Mouse (Mus musculus) midbrain, postnatal 0 days (tissue): ENCODE measurements around the gene Gpi1. TPM values are rescaled to one million over a fixed set of nuclear protein-coding genes. Genes with fewer than 3 reads are reported as not detected.

ENCODE experiments used
- ATAC-seq: fragments of 200-750 bp; cut with Nextera tagmentation; 2 replicates; pipeline ENCODE4 v1.8.0; 2017; ENCODE audit warnings: moderate number of reproducible peaks, mild to moderate bottlenecking, moderate TSS enrichment, moderate library complexity; ENCODE audit not compliant: low FRiP score
- DNase-seq: peaks from one replicate; pipeline ENCODE4 v3.0.0-alpha.2; 2015; ENCODE audit warnings: low spot score
- H3K27ac ChIP-seq: fragments of 300-500 bp; sonication (generic); 2 replicates; pipeline ENCODE4 v1.5.1; 2014; ENCODE audit warnings: low read depth, mild to moderate bottlenecking, low read length, mixed read lengths
- H3K27me3 ChIP-seq: fragments of 300-500 bp; sonication (generic); 2 replicates; pipeline ENCODE4 v1.6.1; 2014; ENCODE audit warnings: low read length, control low read depth, mixed read lengths; ENCODE audit not compliant: insufficient read depth
- H3K36me3 ChIP-seq: fragments of 300-500 bp; sonication (generic); 2 replicates; pipeline ENCODE4 v1.6.1; 2014; ENCODE audit warnings: low read length, control low read depth, mixed read lengths; ENCODE audit not compliant: insufficient read depth
- H3K4me1 ChIP-seq: fragments of 300-500 bp; sonication (generic); 2 replicates; pipeline ENCODE4 v1.6.1; 2014; ENCODE audit warnings: mild to moderate bottlenecking, control low read depth, antibody characterized with exemption, low read length, mixed read lengths; ENCODE audit not compliant: insufficient read depth
- H3K4me2 ChIP-seq: fragments of 300-500 bp; sonication (generic); 2 replicates; pipeline ENCODE4 v1.6.1; 2014; ENCODE audit warnings: low read depth, mild to moderate bottlenecking, low read length, mixed read lengths; ENCODE audit not compliant: poor library complexity, severe bottlenecking
- H3K4me3 ChIP-seq: fragments of 300-500 bp; sonication (generic); 2 replicates; pipeline ENCODE4 v1.5.1; 2014; ENCODE audit warnings: low read depth, mild to moderate bottlenecking, low read length, moderate library complexity
- H3K9ac ChIP-seq: fragments of 300-500 bp; sonication (generic); replicated peaks from 2 replicates; pipeline ENCODE4 v1.6.1; 2014; ENCODE audit warnings: mild to moderate bottlenecking, low read length, moderate library complexity, mixed read lengths; ENCODE audit not compliant: poor library complexity, severe bottlenecking
- H3K9me3 ChIP-seq: fragments of 300-500 bp; sonication (generic); 2 replicates; pipeline ENCODE4 v1.6.1; 2016; ENCODE audit warnings: low read length, control low read depth
- CTCF ChIP-seq: IDR thresholded peaks from 2 replicates; pipeline ENCODE4 v1.5.1; 2016; ENCODE audit warnings: antibody characterized with exemption, mild to moderate bottlenecking
- WGBS: fragments of 180-500 bp; shearing (Covaris S2); extraction: QIAGEN DNeasy Blood & Tissue Kit; methylation state at CpG from one replicate; pipeline ENCODE4 v1.1.7; 2014; 5-methylcytosine and 5-hydroxymethylcytosine counted together
- polyA plus RNA-seq: library from polyadenylated mRNA; unstranded; fragments of >200 nt; fragmentation: Nextera tagmentation; extraction: Ambion mirVana; gene quantifications from 2 replicates; pipeline ENCODE4 v1.2.1, GENCODE M21; 2015
- total RNA-seq: library from RNA; depleted of rRNA; stranded (reverse); fragments of >200 nt; gene quantifications from 2 replicates; pipeline ENCODE4 v1.2.3, GENCODE M21; 2014

The Gpi1 gene
- total and polyA plus RNA-seq, 2 experiments from 2014 or later = 325 to 357 TPM

DNA sequence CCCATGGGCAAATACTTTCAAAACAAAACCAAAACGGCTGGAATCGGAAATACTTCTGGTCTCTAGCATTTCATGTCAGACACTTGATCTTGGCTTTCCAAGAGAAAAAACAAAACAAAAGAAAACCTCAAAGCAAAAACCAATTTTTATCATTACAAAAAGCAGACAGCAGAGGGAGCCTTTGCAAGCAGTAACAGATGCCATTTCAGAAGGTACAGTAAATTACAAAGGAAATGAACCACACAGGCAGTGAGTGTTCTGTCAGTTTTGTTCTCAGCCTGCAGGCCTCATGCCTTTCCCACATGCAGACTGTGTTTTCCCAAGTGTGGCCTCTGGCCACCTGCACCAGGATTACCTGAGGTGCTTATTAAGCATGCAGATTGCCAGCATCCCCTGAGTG lies 21.9 kb upstream of the Gpi1 start:
- DNase-seq (peak; percentile 73), ATAC-seq (peak; percentile 60; the same call in 1 of the 2 replicates)
- Histone ChIP-seq H3K36me3 (peaks cover 48% of the 10 kb centered on the region), H3K9ac (no peak overlapping the region), H3K4me2 (no peak overlapping the region), H3K9me3 (no peaks in the 10 kb centered on the region), H3K4me1 (no peaks in the 10 kb centered on the region), H3K27ac (no peak overlapping the region), H3K27me3 (no peaks in the 10 kb centered on the region), H3K4me3 (no peak overlapping the region)
- peak; percentile 78 for TF ChIP-seq CTCF
- 77% methylated on average over 2 of the region's 2 CpGs for WGBS

DNA sequence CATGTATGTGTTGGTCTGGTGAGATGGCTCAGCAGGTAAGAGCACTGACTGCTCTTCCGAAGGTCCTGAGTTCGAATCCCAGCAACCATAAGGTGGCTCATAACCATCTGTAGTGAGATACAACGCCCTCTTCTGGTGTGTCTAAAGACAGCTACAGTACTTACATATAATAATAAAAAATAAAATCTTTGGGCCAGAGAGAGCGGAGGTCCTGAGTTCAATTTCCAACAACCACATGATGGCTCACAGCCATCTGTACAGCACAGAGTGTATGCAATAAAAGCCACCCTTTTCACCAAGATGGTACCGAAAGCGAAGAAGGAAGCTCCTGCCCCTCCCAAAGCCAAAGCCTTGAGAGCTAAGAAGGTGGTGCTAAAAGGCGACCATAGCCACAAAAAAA lies 20.6 kb upstream of the Gpi1 start, which contains the start of gene Gm6096:
Gene Gm6096, plus strand, starts transcription at position 301 of the 400 bp plus-strand sequence.
- ATAC-seq = no peak
- Histone ChIP-seq H3K27ac (no peak within 1 kb of the TSS), H3K36me3 (peaks cover 45% of the 10 kb centered on the region), H3K9me3 (no peaks in the 10 kb centered on the region), H3K27me3 (no peaks in the 10 kb centered on the region), H3K9ac (no peak within 1 kb of the TSS), H3K4me2 (no peak within 1 kb of the TSS), H3K4me3 (no peak within 1 kb of the TSS), H3K4me1 (no peaks in the 10 kb centered on the region)
- DNase-seq = no peak
- TF ChIP-seq CTCF = no peak
- 95% methylated on average over 7 of the region's 7 CpGs for WGBS

DNA sequence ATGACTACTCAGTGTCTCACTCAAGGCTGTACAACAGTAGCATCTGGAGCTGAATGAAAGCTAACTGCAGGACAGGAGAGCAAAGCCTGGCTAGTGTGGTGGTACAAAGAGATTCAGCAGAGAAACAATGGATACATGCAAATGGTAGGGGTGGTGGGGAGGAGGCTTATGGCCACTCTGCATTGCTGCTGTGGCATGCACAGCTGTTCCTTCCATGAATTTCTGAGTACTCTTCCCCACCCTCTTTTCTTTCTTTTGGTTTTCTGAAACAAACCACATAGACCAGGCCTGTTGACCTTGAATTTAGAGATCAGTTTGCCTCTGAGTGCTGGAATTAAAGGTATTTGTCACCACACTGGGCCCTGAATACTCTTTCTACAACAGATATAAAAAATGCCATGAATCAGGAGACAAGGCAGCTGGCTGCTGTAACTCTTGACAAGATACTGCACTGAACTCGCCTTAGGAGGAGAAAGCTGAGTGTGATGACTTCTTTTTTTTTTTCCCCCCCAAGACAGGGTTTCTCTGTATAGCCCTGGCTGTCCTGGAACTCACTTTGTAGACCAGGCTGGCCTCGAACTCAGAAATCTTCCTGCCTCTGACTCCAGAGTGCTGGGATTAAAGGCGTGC lies 16.8 kb upstream of the Gpi1 start:
- no peak for TF ChIP-seq CTCF
- Histone ChIP-seq H3K27me3 (no peaks in the 10 kb centered on the region), H3K9me3 (no peaks in the 10 kb centered on the region), H3K27ac (no peak overlapping the region), H3K4me1 (no peaks in the 10 kb centered on the region), H3K4me2 (no peak overlapping the region), H3K9ac (no peak overlapping the region), H3K4me3 (no peak overlapping the region), H3K36me3 (peaks cover 46% of the 10 kb centered on the region)
- ATAC-seq (no peak), DNase-seq (no peak)
- WGBS = 93% methylated on average over 3 of the region's 3 CpGs

DNA sequence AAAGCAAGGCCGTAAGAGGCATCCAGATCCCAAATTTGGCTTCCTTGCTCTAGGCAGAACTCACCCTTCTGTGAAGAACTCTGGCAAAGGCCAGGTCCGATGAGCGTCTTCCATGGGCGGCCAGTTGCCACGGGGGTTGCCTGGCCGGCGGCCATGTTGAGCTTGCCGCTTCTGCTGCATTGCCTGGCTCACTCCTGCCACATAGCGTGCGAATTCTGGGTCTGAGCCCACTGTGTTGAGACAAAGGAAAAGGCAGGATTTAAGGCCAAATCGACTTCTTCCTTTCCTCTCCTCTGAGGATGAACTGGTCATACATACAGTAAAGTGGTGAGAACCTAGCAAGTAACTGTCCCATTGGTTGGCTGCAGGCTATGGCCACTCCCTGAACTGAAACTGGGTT lies 12.0 kb upstream of the Gpi1 start:
- H3K9ac ChIP-seq = no peak overlapping the region
- no peaks in the 10 kb centered on the region for H3K9me3 ChIP-seq
- DNase-seq (peak; percentile 64), ATAC-seq (no peak)
- no peak overlapping the region for H3K4me2 ChIP-seq
- no peak overlapping the region for H3K4me3 ChIP-seq
- H3K27me3 ChIP-seq = no peaks in the 10 kb centered on the region
- H3K27ac ChIP-seq = no peak overlapping the region
- no peaks in the 10 kb centered on the region for H3K4me1 ChIP-seq
- H3K36me3 ChIP-seq = peaks cover 59% of the 10 kb centered on the region
- no peak for TF ChIP-seq CTCF
- 92% methylated on average over 11 of the region's 11 CpGs for WGBS

DNA sequence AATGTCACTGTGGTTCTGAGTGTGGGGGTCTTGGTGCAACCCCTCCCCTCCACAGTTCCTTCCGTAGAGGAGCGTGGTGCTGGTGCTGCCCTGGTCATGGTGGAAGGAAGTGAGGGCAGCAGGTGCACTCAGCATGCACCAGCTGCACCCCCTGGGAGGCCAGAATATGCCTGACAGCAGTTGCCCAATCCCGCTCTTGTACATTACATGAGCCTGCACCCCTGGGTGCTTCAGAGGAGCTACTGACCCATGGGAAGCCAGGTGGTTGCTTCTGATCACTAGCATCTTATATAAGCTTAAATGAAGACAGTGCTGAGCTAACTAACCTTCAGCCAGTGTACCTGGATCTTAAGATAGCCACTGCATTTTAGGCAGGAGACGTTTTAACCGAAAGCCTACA lies 8.0 kb upstream of the Gpi1 start:
- Histone ChIP-seq H3K36me3 (peaks cover 41% of the 10 kb centered on the region), H3K27ac (no peak overlapping the region), H3K9ac (no peak overlapping the region), H3K4me2 (no peak overlapping the region), H3K9me3 (no peaks in the 10 kb centered on the region), H3K4me1 (no peaks in the 10 kb centered on the region), H3K4me3 (no peak overlapping the region), H3K27me3 (no peaks in the 10 kb centered on the region)
- no peak for TF ChIP-seq CTCF
- DNase-seq (no peak), ATAC-seq (no peak)
- 86% methylated on average over 5 of the region's 5 CpGs for WGBS

DNA sequence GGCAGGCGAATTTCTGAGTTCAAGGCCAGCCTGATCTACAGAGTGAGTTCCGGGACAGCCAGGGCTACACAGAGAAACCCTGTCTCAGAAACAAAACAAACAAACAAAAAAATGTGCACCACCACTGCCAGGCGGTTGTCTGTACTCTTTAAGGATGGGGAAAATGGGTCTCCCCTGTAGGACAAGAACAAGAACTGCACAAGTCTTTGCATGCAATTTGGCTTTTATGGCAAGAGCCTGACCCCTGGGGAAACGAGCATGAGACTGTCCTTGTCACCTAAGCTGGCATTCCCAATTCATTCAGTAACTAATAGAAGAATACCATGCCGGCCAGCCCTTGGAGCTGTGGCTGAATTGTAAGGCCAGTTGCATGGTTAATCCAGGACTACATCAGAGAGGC lies 5.5 kb upstream of the Gpi1 start:
- no peak overlapping the region for H3K27ac ChIP-seq
- no peak for DNase-seq
- H3K4me3 ChIP-seq = no peak overlapping the region
- no peaks in the 10 kb centered on the region for H3K9me3 ChIP-seq
- H3K4me2 ChIP-seq = no peak overlapping the region
- H3K9ac ChIP-seq = no peak overlapping the region
- no peaks in the 10 kb centered on the region for H3K27me3 ChIP-seq
- H3K4me1 ChIP-seq = no peaks in the 10 kb centered on the region
- peak; percentile 1; the same call in 1 of the 2 replicates for TF ChIP-seq CTCF
- WGBS = 88% methylated on average over 5 of the region's 5 CpGs
- peaks cover 29% of the 10 kb centered on the region for H3K36me3 ChIP-seq
- no peak for ATAC-seq
